Mouse (Mus musculus): Measurements from ENCODE around the gene Fcer1a. TPM values are rescaled to one million over a fixed set of nuclear protein-coding genes. Genes with fewer than 3 reads are reported as not detected.
"Not testable (repeated sequence)": the region's sequence is repeated elsewhere in the genome, so short reads cannot be mapped to it uniquely, and the experiment has no call there.

Fcer1a gene
- not detected in 2 replicates for total RNA-seq (2012; rRNA removed)

GRCm38 (mm10) chr1:173227081-173227480, at the start of gene Fcer1a:
Fcer1a (minus strand) TSS chr1:173227214.
- TF ChIP-seq MAFK (IDR thresholded peaks at IDR 0.05; ENCODE audit: insufficient read depth, low read depth, low read length): no peak
- TF ChIP-seq CHD2 (IDR thresholded peaks at IDR 0.05; ENCODE audit: low read depth, low read length): no peak
- no peak for TF ChIP-seq HCFC1 (IDR thresholded peaks at IDR 0.05; ENCODE audit: borderline replicate concordance, insufficient read depth, low read length)
- no peak for TF ChIP-seq ZC3H11A (IDR thresholded peaks at IDR 0.05; ENCODE audit: borderline replicate concordance, low read depth, low read length)
- TF ChIP-seq ZNF384 (IDR thresholded peaks at IDR 0.05; ENCODE audit: low read depth, low read length): no peak
- H3K9ac ChIP-seq (ENCODE audit: insufficient read depth, low read depth, low read length, poor library complexity, severe bottlenecking): no peak within 1 kb of the TSS
- no peak within 1 kb of the TSS for H3K4me3 ChIP-seq (ENCODE audit: insufficient read depth in 1 of 2, low read depth in 1 of 2, low read length in 2 of 2, poor library complexity in 1 of 2, severe bottlenecking in 1 of 2)
- no peak within 1 kb of the TSS for H3K27ac ChIP-seq (ENCODE audit: insufficient read depth, low read depth, low read length, poor library complexity, severe bottlenecking)
- no peaks in the 10 kb centered on the region for H3K36me3 ChIP-seq (ENCODE audit: control insufficient read depth, insufficient read depth, low read length, poor library complexity, severe bottlenecking)
- H3K9me3 ChIP-seq (ENCODE audit: control insufficient read depth, insufficient read depth, low read depth, low read length): no peaks in the 10 kb centered on the region
- in situ Hi-C loops (cut with MboI; ENCODE audit: low sequenced_read_pairs in 2 of 2, unreplicated experiment in 2 of 2): no loop called here
- DNase-seq (ENCODE audit: low read depth, low spot score): no peak
- H3K4me1 ChIP-seq (ENCODE audit: control insufficient read depth in 2 of 2, insufficient read depth in 2 of 2, low read length in 2 of 2, poor library complexity in 1 of 2): no peaks in the 10 kb centered on the region

- no peaks in the 10 kb centered on the region for H3K36me3 ChIP-seq (ENCODE audit: control insufficient read depth, insufficient read depth, low read length, poor library complexity, severe bottlenecking)
- in situ Hi-C loops (cut with MboI; ENCODE audit: low sequenced_read_pairs in 2 of 2, unreplicated experiment in 2 of 2): no loop called here
- H3K27ac ChIP-seq (ENCODE audit: insufficient read depth, low read depth, low read length, poor library complexity, severe bottlenecking): no peak within 1 kb of the TSS
- H3K9me3 ChIP-seq (ENCODE audit: control insufficient read depth, insufficient read depth, low read depth, low read length): no peaks in the 10 kb centered on the region
- no peaks in the 10 kb centered on the region for H3K4me1 ChIP-seq (ENCODE audit: control insufficient read depth in 2 of 2, insufficient read depth in 2 of 2, low read length in 2 of 2, poor library complexity in 1 of 2)
- no peak within 1 kb of the TSS for H3K4me3 ChIP-seq (ENCODE audit: insufficient read depth in 1 of 2, low read depth in 1 of 2, low read length in 2 of 2, poor library complexity in 1 of 2, severe bottlenecking in 1 of 2)
- H3K9ac ChIP-seq (ENCODE audit: insufficient read depth, low read depth, low read length, poor library complexity, severe bottlenecking): no peak within 1 kb of the TSS
- TF ChIP-seq CHD2 (IDR thresholded peaks at IDR 0.05; ENCODE audit: low read depth, low read length) (no peak), MAFK (IDR thresholded peaks at IDR 0.05; ENCODE audit: insufficient read depth, low read depth, low read length) (no peak), HCFC1 (IDR thresholded peaks at IDR 0.05; ENCODE audit: borderline replicate concordance, insufficient read depth, low read length) (no peak), ZNF384 (IDR thresholded peaks at IDR 0.05; ENCODE audit: low read depth, low read length) (no peak), ZC3H11A (IDR thresholded peaks at IDR 0.05; ENCODE audit: borderline replicate concordance, low read depth, low read length) (no peak)
- no peak for DNase-seq (ENCODE audit: low read depth, low spot score)
Observed at GRCm38 (mm10) chr1:173265701-173266100, 38.7 kb upstream of the Fcer1a start, which contains the start of gene Olfr418. Olfr418 (plus strand) TSS chr1:173266001.

GRCm38 (mm10) chr1:173249888-173250287, 22.9 kb upstream of the Fcer1a start:
- Histone ChIP-seq H3K27ac (ENCODE audit: insufficient read depth, low read depth, low read length, poor library complexity, severe bottlenecking) (no peak overlapping the region), H3K9ac (ENCODE audit: insufficient read depth, low read depth, low read length, poor library complexity, severe bottlenecking) (no peak overlapping the region), H3K36me3 (ENCODE audit: control insufficient read depth, insufficient read depth, low read length, poor library complexity, severe bottlenecking) (no peaks in the 10 kb centered on the region), H3K4me3 (ENCODE audit: insufficient read depth in 1 of 2, low read depth in 1 of 2, low read length in 2 of 2, poor library complexity in 1 of 2, severe bottlenecking in 1 of 2) (no peak overlapping the region), H3K9me3 (ENCODE audit: control insufficient read depth, insufficient read depth, low read depth, low read length) (no peaks in the 10 kb centered on the region), H3K4me1 (ENCODE audit: control insufficient read depth in 2 of 2, insufficient read depth in 2 of 2, low read length in 2 of 2, poor library complexity in 1 of 2) (no peaks in the 10 kb centered on the region)
- DNase-seq (ENCODE audit: low read depth, low spot score): no peak
- in situ Hi-C loops (cut with MboI; ENCODE audit: low sequenced_read_pairs in 2 of 2, unreplicated experiment in 2 of 2): no loop called here
- TF ChIP-seq ZC3H11A (IDR thresholded peaks at IDR 0.05; ENCODE audit: borderline replicate concordance, low read depth, low read length) (no peak), ZNF384 (IDR thresholded peaks at IDR 0.05; ENCODE audit: low read depth, low read length) (no peak), HCFC1 (IDR thresholded peaks at IDR 0.05; ENCODE audit: borderline replicate concordance, insufficient read depth, low read length) (no peak), CHD2 (IDR thresholded peaks at IDR 0.05; ENCODE audit: low read depth, low read length) (no peak), MAFK (IDR thresholded peaks at IDR 0.05; ENCODE audit: insufficient read depth, low read depth, low read length) (no peak)

- H3K4me3 ChIP-seq (ENCODE audit: insufficient read depth in 1 of 2, low read depth in 1 of 2, low read length in 2 of 2, poor library complexity in 1 of 2, severe bottlenecking in 1 of 2); H3K27ac ChIP-seq (ENCODE audit: insufficient read depth, low read depth, low read length, poor library complexity, severe bottlenecking); H3K9me3 ChIP-seq (ENCODE audit: control insufficient read depth, insufficient read depth, low read depth, low read length); H3K9ac ChIP-seq (ENCODE audit: insufficient read depth, low read depth, low read length, poor library complexity, severe bottlenecking); DNase-seq (ENCODE audit: low read depth, low spot score); H3K4me1 ChIP-seq (ENCODE audit: control insufficient read depth in 2 of 2, insufficient read depth in 2 of 2, low read length in 2 of 2, poor library complexity in 1 of 2); H3K36me3 ChIP-seq (ENCODE audit: control insufficient read depth, insufficient read depth, low read length, poor library complexity, severe bottlenecking): not testable (repeated sequence)
- in situ Hi-C loops (cut with MboI; ENCODE audit: low sequenced_read_pairs in 2 of 2, unreplicated experiment in 2 of 2): loop anchor here in 1 of 2 experiments (10.0 kb wide), 1 partner anchor 1118 kb away; no protein-coding TSS in a partner anchor
Observed at GRCm38 (mm10) chr1:173237004-173237403, 10.0 kb upstream of the Fcer1a start.

GRCm38 (mm10) chr1:173216481-173216880, 10.5 kb downstream of the Fcer1a start:
- Histone ChIP-seq H3K9ac (ENCODE audit: insufficient read depth, low read depth, low read length, poor library complexity, severe bottlenecking) (no peak overlapping the region), H3K4me3 (ENCODE audit: insufficient read depth in 1 of 2, low read depth in 1 of 2, low read length in 2 of 2, poor library complexity in 1 of 2, severe bottlenecking in 1 of 2) (no peak overlapping the region), H3K9me3 (ENCODE audit: control insufficient read depth, insufficient read depth, low read depth, low read length) (no peaks in the 10 kb centered on the region), H3K36me3 (ENCODE audit: control insufficient read depth, insufficient read depth, low read length, poor library complexity, severe bottlenecking) (no peaks in the 10 kb centered on the region), H3K27ac (ENCODE audit: insufficient read depth, low read depth, low read length, poor library complexity, severe bottlenecking) (no peak overlapping the region), H3K4me1 (ENCODE audit: control insufficient read depth in 2 of 2, insufficient read depth in 2 of 2, low read length in 2 of 2, poor library complexity in 1 of 2) (no peaks in the 10 kb centered on the region)
- no peak for TF ChIP-seq MAFK (IDR thresholded peaks at IDR 0.05; ENCODE audit: insufficient read depth, low read depth, low read length)
- TF ChIP-seq ZC3H11A (IDR thresholded peaks at IDR 0.05; ENCODE audit: borderline replicate concordance, low read depth, low read length): no peak
- TF ChIP-seq CHD2 (IDR thresholded peaks at IDR 0.05; ENCODE audit: low read depth, low read length): no peak
- TF ChIP-seq ZNF384 (IDR thresholded peaks at IDR 0.05; ENCODE audit: low read depth, low read length): no peak
- no peak for TF ChIP-seq HCFC1 (IDR thresholded peaks at IDR 0.05; ENCODE audit: borderline replicate concordance, insufficient read depth, low read length)
- no peak for DNase-seq (ENCODE audit: low read depth, low spot score)
- in situ Hi-C loops (cut with MboI; ENCODE audit: low sequenced_read_pairs in 2 of 2, unreplicated experiment in 2 of 2): no loop called here

All from ES-E14 (cell line).